Mouse (Mus musculus) liver, embryonic 14.5 days (tissue): ENCODE results near the gene Ube2q2.

Experiments used
- CTCF ChIP-seq: IDR thresholded peaks from 2 replicates; pipeline ENCODE4 v1.5.1; 2016; ENCODE audit warnings: antibody characterized with exemption, low read depth, control low read depth
- EP300 ChIP-seq: IDR thresholded peaks from 2 replicates; pipeline ENCODE4 v1.6.1; 2016; ENCODE audit warnings: antibody characterized with exemption, low read depth

- no peak for TF ChIP-seq CTCF
- no peak for TF ChIP-seq EP300
These were observed 47.2 kb downstream of the Ube2q2 start for GRCm38 (mm10) chr9:55195876-55196275.
